ENCODE assay signal across 8 mouse cellular contexts in genomic region chr4:101419911-101420880, GRCm38 (mm10). TPM values are rescaled to one million over a fixed set of nuclear protein-coding genes. Genes with fewer than 3 reads are reported as not detected.
DNase-seq lines count a peak whose midpoint lies in the region; ATAC-seq and TF ChIP-seq lines count a peak whose summit lies in the region.

No protein-coding gene starts in this region.

- peak; percentile 36 for DNase-seq in gastrocnemius, adult 2 months
- no peak for DNase-seq in gastrocnemius, postnatal 25 days
- peak; percentile 5 for DNase-seq in urinary bladder, postnatal 25 days (ENCODE audit: low spot score)
- DNase-seq in urinary bladder, postnatal 10 days (ENCODE audit: low spot score), result no peak
- DNase-seq in spleen, postnatal 10 days (ENCODE audit: low spot score in 2 of 2), result no peak

- H3K4me2 ChIP-seq in forebrain, embryonic 16.5 days (ENCODE audit: low read length), result peak overlapping the region; percentile 97
- H3K4me2 ChIP-seq in limb, embryonic 15.5 days, result peak overlapping the region; percentile 92
- H3K4me2 ChIP-seq in neural tube, embryonic 15.5 days, result peak overlapping the region; percentile 99

- no peaks in the 10 kb centered on the region for H3K27me3 ChIP-seq in forebrain, embryonic 16.5 days (replicated peaks; ENCODE audit: control insufficient read depth, insufficient read depth, low read length)
- H3K27me3 ChIP-seq in limb, embryonic 15.5 days, result no peaks in the 10 kb centered on the region
- H3K27me3 ChIP-seq in neural tube, embryonic 15.5 days (replicated peaks), result 0 out of 2 replicates have a peak, but pooled peaks cover 7% of the 10 kb centered on the region

- H3K9me3 ChIP-seq in forebrain, embryonic 16.5 days (ENCODE audit: control insufficient read depth, low read length), result no peaks in the 10 kb centered on the region
- H3K9me3 ChIP-seq in limb, embryonic 15.5 days, result no peaks in the 10 kb centered on the region
- H3K9me3 ChIP-seq in neural tube, embryonic 15.5 days (replicated peaks), result no peaks in the 10 kb centered on the region

- peaks cover 9% of the 10 kb centered on the region for H3K4me1 ChIP-seq in forebrain, embryonic 16.5 days (replicated peaks; ENCODE audit: control insufficient read depth, insufficient read depth, low read length)
- H3K4me1 ChIP-seq in limb, embryonic 15.5 days, result peaks cover 11% of the 10 kb centered on the region
- peaks cover 11% of the 10 kb centered on the region for H3K4me1 ChIP-seq in neural tube, embryonic 15.5 days

- H3K27ac ChIP-seq in gastrocnemius, adult 2 months, result peak overlapping the region; percentile 70
- H3K27ac ChIP-seq in forebrain, embryonic 16.5 days (ENCODE audit: low read length), result no peak overlapping the region
- peak overlapping the region; percentile 76 for H3K27ac ChIP-seq in limb, embryonic 15.5 days
- H3K27ac ChIP-seq in neural tube, embryonic 15.5 days (replicated peaks), result no peak overlapping the region

- TF ChIP-seq CTCF in gastrocnemius, adult 2 months (IDR thresholded peaks at IDR 0.05), result no peak

- under 1% methylated on average over 75 of the region's 90 CpGs for WGBS in forebrain, embryonic 16.5 days
- WGBS in limb, embryonic 15.5 days, result 2% methylated on average over 64 of the region's 90 CpGs
- WGBS in neural tube, embryonic 15.5 days, result 1% methylated on average over 84 of the region's 90 CpGs

- H3K9ac ChIP-seq in forebrain, embryonic 16.5 days (replicated peaks; ENCODE audit: low read depth, low read length), result peak overlapping the region; percentile 69
- H3K9ac ChIP-seq in limb, embryonic 15.5 days, result peak overlapping the region; percentile 76
- H3K9ac ChIP-seq in neural tube, embryonic 15.5 days (replicated peaks), result peak overlapping the region; percentile 70

- intact Hi-C loops in gastrocnemius, adult 2 months (cut with DNase I), result no loop called here

- H3K36me3 ChIP-seq in forebrain, embryonic 16.5 days (ENCODE audit: control insufficient read depth, insufficient read depth), result no peaks in the 10 kb centered on the region
- no peaks in the 10 kb centered on the region for H3K36me3 ChIP-seq in limb, embryonic 15.5 days
- H3K36me3 ChIP-seq in neural tube, embryonic 15.5 days, result no peaks in the 10 kb centered on the region

- peak; percentile 80 for ATAC-seq in forebrain, embryonic 16.5 days
- ATAC-seq in limb, embryonic 15.5 days (ENCODE audit: insufficient number of reproducible peaks, low FRiP score, low TSS enrichment, low read depth), result peak; percentile 66
- ATAC-seq in neural tube, embryonic 15.5 days (ENCODE audit: low FRiP score), result peak; percentile 85

- peak overlapping the region; percentile 76 for H3K4me3 ChIP-seq in gastrocnemius, adult 2 months
- peak overlapping the region; percentile 70 for H3K4me3 ChIP-seq in forebrain, embryonic 16.5 days (replicated peaks; ENCODE audit: low read length)
- H3K4me3 ChIP-seq in limb, embryonic 15.5 days, result peak overlapping the region; percentile 78
- peak overlapping the region; percentile 73 for H3K4me3 ChIP-seq in neural tube, embryonic 15.5 days (replicated peaks)

RNA-seq across cellular contexts. Expression of gene Ak4, which starts 1.1 kb away (rescaled TPM):
- 1 to 10 TPM in 1 of 2 experiments, under 1 TPM in 1; 0.61 to 7.8 TPM for total RNA-seq in gastrocnemius, adult 2 months (2021)
- 1 to 10 TPM; 1.6 to 2.7 TPM for total RNA-seq in gastrocnemius, postnatal 25 days (2021)
- 8.8 and 9.5 TPM in 2 replicates for polyA plus RNA-seq in forebrain, embryonic 16.5 days (2015; fragmentation: Nextera tagmentation; extraction: Ambion mirVana)
- polyA plus RNA-seq in limb, embryonic 15.5 days (2015; fragmentation: Nextera tagmentation; extraction: Ambion mirVana), result 20.9 and 26.3 TPM in 2 replicates
- polyA plus RNA-seq in neural tube, embryonic 15.5 days (2015; fragmentation: Nextera tagmentation; extraction: Ambion mirVana), result 7.4 and 7.8 TPM in 2 replicates

Comparison
In these comparisons a context has a peak if more than half of its experiments do, and no peak if none do; other contexts are left out.
1. DNase-seq: peak in gastrocnemius, adult 2 months (single experiment) and urinary bladder, postnatal 25 days (single experiment); none in gastrocnemius, postnatal 25 days (single experiment), urinary bladder, postnatal 10 days (single experiment) and spleen, postnatal 10 days (0 of 2).
2. H3K27ac ChIP-seq: peak in gastrocnemius, adult 2 months (single experiment) and limb, embryonic 15.5 days (single experiment); none in forebrain, embryonic 16.5 days (single experiment) and neural tube, embryonic 15.5 days (single experiment).
3. Peak in every context shown above with its lines, with median percentiles within 50 percentile points of each other: H3K4me3 ChIP-seq, ATAC-seq, H3K4me2 ChIP-seq and H3K9ac ChIP-seq.